Mouse (Mus musculus): ENCODE measurements around the gene Nkx3-2. TPM values are rescaled to one million over a fixed set of nuclear protein-coding genes. Genes with fewer than 3 reads are reported as not detected.

The Nkx3-2 gene
- 0.18 and 0.36 TPM in 2 replicates for polyA plus RNA-seq (2015; fragmentation: Nextera tagmentation; extraction: Ambion mirVana)

- Histone ChIP-seq H3K4me3 (replicated peaks) (peak within 1 kb of the TSS; percentile 39), H3K4me2 (replicated peaks) (peak within 1 kb of the TSS; percentile 61), H3K9me3 (replicated peaks) (no peaks in the 10 kb centered on the region), H3K27ac (replicated peaks) (no peak within 1 kb of the TSS), H3K27me3 (peaks cover 88% of the 10 kb centered on the region), H3K4me1 (peaks cover 35% of the 10 kb centered on the region), H3K36me3 (no peaks in the 10 kb centered on the region), H3K9ac (no peak within 1 kb of the TSS)
- peak; percentile 24; the same call in 1 of the 2 replicates for ATAC-seq (ENCODE audit: insufficient number of reproducible peaks, low FRiP score, low TSS enrichment, low read depth)
- WGBS = under 1% methylated on average over 77 of the region's 79 CpGs
Observed at GRCm38 (mm10) chr5:41763731-41764721, at the start of gene Nkx3-2. Gene Nkx3-2 (minus strand): TSS chr5:41764501.

GRCm38 (mm10) chr5:41812516-41812915 lies 48.2 kb upstream of the Nkx3-2 start:
- H3K4me2 ChIP-seq (replicated peaks) = no peak overlapping the region
- H3K9me3 ChIP-seq (replicated peaks) = no peaks in the 10 kb centered on the region
- ATAC-seq (ENCODE audit: insufficient number of reproducible peaks, low FRiP score, low TSS enrichment, low read depth) = no peak
- H3K36me3 ChIP-seq = peaks cover 42% of the 10 kb centered on the region
- 86% methylated on average over 6 of the region's 6 CpGs for WGBS
- no peak overlapping the region for H3K9ac ChIP-seq
- H3K4me1 ChIP-seq = no peaks in the 10 kb centered on the region
- H3K4me3 ChIP-seq (replicated peaks) = no peak overlapping the region
- no peak overlapping the region for H3K27ac ChIP-seq (replicated peaks)
- no peaks in the 10 kb centered on the region for H3K27me3 ChIP-seq

- no peak for ATAC-seq (ENCODE audit: insufficient number of reproducible peaks, low FRiP score, low TSS enrichment, low read depth)
- H3K36me3 ChIP-seq = peaks cover 43% of the 10 kb centered on the region
- 81% methylated on average over 3 of the region's 3 CpGs for WGBS
Observed at GRCm38 (mm10) chr5:41811279-41811678, 47.0 kb upstream of the Nkx3-2 start.

GRCm38 (mm10) chr5:41807383-41807782 lies 43.1 kb upstream of the Nkx3-2 start:
- H3K27me3 ChIP-seq = no peaks in the 10 kb centered on the region
- H3K9ac ChIP-seq = no peak overlapping the region
- no peak overlapping the region for H3K27ac ChIP-seq (replicated peaks)
- no peaks in the 10 kb centered on the region for H3K4me1 ChIP-seq
- H3K9me3 ChIP-seq (replicated peaks) = no peaks in the 10 kb centered on the region
- ATAC-seq (ENCODE audit: insufficient number of reproducible peaks, low FRiP score, low TSS enrichment, low read depth) = no peak
- no peak overlapping the region for H3K4me2 ChIP-seq (replicated peaks)
- peaks cover 38% of the 10 kb centered on the region for H3K36me3 ChIP-seq
- H3K4me3 ChIP-seq (replicated peaks) = no peak overlapping the region
- 83% methylated on average over 2 of the region's 2 CpGs for WGBS

More at GRCm38 (mm10) chr5:41811279-41811678, 47.0 kb upstream of the Nkx3-2 start:
- Histone ChIP-seq H3K27me3 (no peaks in the 10 kb centered on the region), H3K9me3 (replicated peaks) (no peaks in the 10 kb centered on the region), H3K4me3 (replicated peaks) (no peak overlapping the region), H3K9ac (no peak overlapping the region), H3K4me1 (no peaks in the 10 kb centered on the region), H3K27ac (replicated peaks) (no peak overlapping the region), H3K4me2 (replicated peaks) (no peak overlapping the region)

- WGBS = 91% methylated on average over 5 of the region's 5 CpGs
- Histone ChIP-seq H3K27ac (replicated peaks) (no peak overlapping the region), H3K4me1 (no peaks in the 10 kb centered on the region), H3K36me3 (peaks cover 34% of the 10 kb centered on the region), H3K9ac (no peak overlapping the region), H3K27me3 (no peaks in the 10 kb centered on the region), H3K4me3 (replicated peaks) (no peak overlapping the region), H3K9me3 (replicated peaks) (no peaks in the 10 kb centered on the region), H3K4me2 (replicated peaks) (no peak overlapping the region)
- ATAC-seq (ENCODE audit: insufficient number of reproducible peaks, low FRiP score, low TSS enrichment, low read depth) = no peak
Observed at GRCm38 (mm10) chr5:41806176-41806575, 41.9 kb upstream of the Nkx3-2 start.

- ATAC-seq (ENCODE audit: insufficient number of reproducible peaks, low FRiP score, low TSS enrichment, low read depth) = no peak
- H3K27ac ChIP-seq (replicated peaks) = no peak overlapping the region
- no peaks in the 10 kb centered on the region for H3K27me3 ChIP-seq
- peaks cover 44% of the 10 kb centered on the region for H3K36me3 ChIP-seq
- no peaks in the 10 kb centered on the region for H3K4me1 ChIP-seq
- H3K4me2 ChIP-seq (replicated peaks) = no peak overlapping the region
- H3K4me3 ChIP-seq (replicated peaks) = no peak overlapping the region
- no peak overlapping the region for H3K9ac ChIP-seq
- WGBS = 91% methylated on average over 2 of the region's 2 CpGs
- H3K9me3 ChIP-seq (replicated peaks) = no peaks in the 10 kb centered on the region
Observed at GRCm38 (mm10) chr5:41805085-41805484, 40.8 kb upstream of the Nkx3-2 start.

- Histone ChIP-seq H3K4me1 (no peaks in the 10 kb centered on the region), H3K36me3 (peaks cover 46% of the 10 kb centered on the region)
- 81% methylated on average over 2 of the region's 2 CpGs for WGBS
Observed at GRCm38 (mm10) chr5:41804643-41805042, 40.3 kb upstream of the Nkx3-2 start.

GRCm38 (mm10) chr5:41801622-41802021 lies 37.3 kb upstream of the Nkx3-2 start:
- H3K4me3 ChIP-seq (replicated peaks) = no peak overlapping the region
- no peaks in the 10 kb centered on the region for H3K4me1 ChIP-seq
- H3K9me3 ChIP-seq (replicated peaks) = no peaks in the 10 kb centered on the region
- 91% methylated on average over 2 of the region's 2 CpGs for WGBS
- no peak overlapping the region for H3K27ac ChIP-seq (replicated peaks)
- H3K9ac ChIP-seq = no peak overlapping the region
- ATAC-seq (ENCODE audit: insufficient number of reproducible peaks, low FRiP score, low TSS enrichment, low read depth) = no peak
- no peaks in the 10 kb centered on the region for H3K27me3 ChIP-seq
- H3K4me2 ChIP-seq (replicated peaks) = no peak overlapping the region
- H3K36me3 ChIP-seq = peaks cover 44% of the 10 kb centered on the region

More at GRCm38 (mm10) chr5:41804643-41805042, 40.3 kb upstream of the Nkx3-2 start:
- Histone ChIP-seq H3K4me3 (replicated peaks) (no peak overlapping the region), H3K27ac (replicated peaks) (no peak overlapping the region), H3K4me2 (replicated peaks) (no peak overlapping the region), H3K9me3 (replicated peaks) (no peaks in the 10 kb centered on the region), H3K27me3 (no peaks in the 10 kb centered on the region), H3K9ac (no peak overlapping the region)
- no peak for ATAC-seq (ENCODE audit: insufficient number of reproducible peaks, low FRiP score, low TSS enrichment, low read depth)

GRCm38 (mm10) chr5:41794434-41794833 lies 30.1 kb upstream of the Nkx3-2 start:
- Histone ChIP-seq H3K36me3 (peaks cover 53% of the 10 kb centered on the region), H3K27ac (replicated peaks) (no peak overlapping the region), H3K9me3 (replicated peaks) (no peaks in the 10 kb centered on the region), H3K4me2 (replicated peaks) (no peak overlapping the region), H3K4me1 (no peaks in the 10 kb centered on the region), H3K9ac (no peak overlapping the region), H3K4me3 (replicated peaks) (no peak overlapping the region), H3K27me3 (no peaks in the 10 kb centered on the region)
- no peak for ATAC-seq (ENCODE audit: insufficient number of reproducible peaks, low FRiP score, low TSS enrichment, low read depth)

GRCm38 (mm10) chr5:41790517-41790916 lies 26.2 kb upstream of the Nkx3-2 start:
- Histone ChIP-seq H3K27ac (replicated peaks) (no peak overlapping the region), H3K4me1 (no peaks in the 10 kb centered on the region), H3K4me2 (replicated peaks) (no peak overlapping the region), H3K9ac (no peak overlapping the region), H3K27me3 (no peaks in the 10 kb centered on the region), H3K4me3 (replicated peaks) (no peak overlapping the region), H3K9me3 (replicated peaks) (no peaks in the 10 kb centered on the region), H3K36me3 (peaks cover 71% of the 10 kb centered on the region)
- no peak for ATAC-seq (ENCODE audit: insufficient number of reproducible peaks, low FRiP score, low TSS enrichment, low read depth)
- 91% methylated on average over 2 of the region's 2 CpGs for WGBS

GRCm38 (mm10) chr5:41788877-41789276 lies 24.6 kb upstream of the Nkx3-2 start:
- no peaks in the 10 kb centered on the region for H3K9me3 ChIP-seq (replicated peaks)
- no peaks in the 10 kb centered on the region for H3K27me3 ChIP-seq
- H3K36me3 ChIP-seq = peaks cover 65% of the 10 kb centered on the region
- no peaks in the 10 kb centered on the region for H3K4me1 ChIP-seq
- H3K27ac ChIP-seq (replicated peaks) = no peak overlapping the region
- no peak overlapping the region for H3K9ac ChIP-seq
- no peak for ATAC-seq (ENCODE audit: insufficient number of reproducible peaks, low FRiP score, low TSS enrichment, low read depth)
- no peak overlapping the region for H3K4me3 ChIP-seq (replicated peaks)
- WGBS = 60% methylated on average over 6 of the region's 6 CpGs
- no peak overlapping the region for H3K4me2 ChIP-seq (replicated peaks)

Measured in embryonic facial prominence, embryonic 15.5 days (tissue).